Mouse (Mus musculus) E14TG2a.4 (cell line): ENCODE data around the gene Zfc3h1.

ENCODE experiments used
- H3K27me3 ChIP-seq: 2 replicates; pipeline ENCODE4 v1.6.1; 2014; ENCODE audit warnings: low read length, control low read depth; ENCODE audit not compliant: insufficient read depth
- H3K36me3 ChIP-seq: 2 replicates; pipeline ENCODE4 v1.6.1; 2014; ENCODE audit warnings: low read length, control low read depth; ENCODE audit not compliant: insufficient read depth
- H3K4me1 ChIP-seq: replicated peaks from 2 replicates; pipeline ENCODE4 v1.6.1; 2014; ENCODE audit warnings: low read depth, low read length, control low read depth
- H3K4me3 ChIP-seq: replicated peaks from 2 replicates; pipeline ENCODE4 v1.5.1; 2014; ENCODE audit warnings: mild to moderate bottlenecking, low read length
- H3K9me3 ChIP-seq: 2 replicates; pipeline ENCODE4 v1.6.1; 2014; ENCODE audit warnings: low read length, control low read depth
- CTCF ChIP-seq: conservative IDR thresholded peaks from 2 replicates; pipeline ENCODE4 v1.5.1; 2014; ENCODE audit warnings: low read length
- NANOG ChIP-seq: IDR thresholded peaks from 2 replicates; pipeline ENCODE4 v1.6.1; 2014; ENCODE audit warnings: borderline replicate concordance, low read length, mixed read lengths
- POU5F1 ChIP-seq: IDR thresholded peaks from 2 replicates; pipeline ENCODE4 v1.6.1; 2014; ENCODE audit warnings: low read length, borderline replicate concordance

Zfc3h1 gene

GRCm38 (mm10) chr10:115465072-115465471 is 80.3 kb downstream of the Zfc3h1 start:
- Histone ChIP-seq H3K4me1 (peaks cover 14% of the 10 kb centered on the region), H3K36me3 (no peaks in the 10 kb centered on the region), H3K9me3 (no peaks in the 10 kb centered on the region), H3K4me3 (no peak overlapping the region), H3K27me3 (peaks cover 60% of the 10 kb centered on the region)
- TF ChIP-seq POU5F1 (no peak), CTCF (no peak), NANOG (no peak)

GRCm38 (mm10) chr10:115465778-115466177 is 81.0 kb downstream of the Zfc3h1 start:
- Histone ChIP-seq H3K27me3 (peaks cover 64% of the 10 kb centered on the region), H3K4me1 (peaks cover 14% of the 10 kb centered on the region), H3K36me3 (no peaks in the 10 kb centered on the region), H3K9me3 (no peaks in the 10 kb centered on the region), H3K4me3 (no peak overlapping the region)
- TF ChIP-seq CTCF, result no peak
- no peak for TF ChIP-seq NANOG
- TF ChIP-seq POU5F1, result no peak

GRCm38 (mm10) chr10:115467985-115468384 is 83.2 kb downstream of the Zfc3h1 start:
- no peaks in the 10 kb centered on the region for H3K9me3 ChIP-seq
- peaks cover 19% of the 10 kb centered on the region for H3K4me1 ChIP-seq
- no peak for TF ChIP-seq NANOG
- no peak for TF ChIP-seq POU5F1
- TF ChIP-seq CTCF, result no peak
- no peak overlapping the region for H3K4me3 ChIP-seq
- H3K27me3 ChIP-seq, result peaks cover 67% of the 10 kb centered on the region
- H3K36me3 ChIP-seq, result no peaks in the 10 kb centered on the region

GRCm38 (mm10) chr10:115468632-115469031 is 83.9 kb downstream of the Zfc3h1 start:
- Histone ChIP-seq H3K4me3 (0 out of 2 replicates have a peak overlapping the region, but pooled peaks have one; percentile 13), H3K9me3 (no peaks in the 10 kb centered on the region), H3K27me3 (peaks cover 72% of the 10 kb centered on the region), H3K36me3 (no peaks in the 10 kb centered on the region), H3K4me1 (peaks cover 19% of the 10 kb centered on the region)
- TF ChIP-seq POU5F1, result no peak

- Histone ChIP-seq H3K4me3 (0 out of 2 replicates have a peak overlapping the region, but pooled peaks have one; percentile 13), H3K36me3 (no peaks in the 10 kb centered on the region), H3K4me1 (peaks cover 19% of the 10 kb centered on the region), H3K27me3 (peaks cover 73% of the 10 kb centered on the region), H3K9me3 (no peaks in the 10 kb centered on the region)
- TF ChIP-seq NANOG, result peak; percentile 97
- TF ChIP-seq CTCF, result no peak
- peak; percentile 82; the same call in 1 of the 2 replicates for TF ChIP-seq POU5F1
These were observed 84.3 kb downstream of the Zfc3h1 start for GRCm38 (mm10) chr10:115469040-115469439.

- peaks cover 60% of the 10 kb centered on the region for H3K27me3 ChIP-seq
- no peaks in the 10 kb centered on the region for H3K36me3 ChIP-seq
- no peak for TF ChIP-seq NANOG
- no peak for TF ChIP-seq CTCF
- TF ChIP-seq POU5F1, result no peak
- no peak overlapping the region for H3K4me3 ChIP-seq
- no peaks in the 10 kb centered on the region for H3K9me3 ChIP-seq
- H3K4me1 ChIP-seq, result peaks cover 32% of the 10 kb centered on the region
These were observed 86.0 kb downstream of the Zfc3h1 start for GRCm38 (mm10) chr10:115470621-115471334.

GRCm38 (mm10) chr10:115473213-115473961 is 88.6 kb downstream of the Zfc3h1 start:
- TF ChIP-seq NANOG (no peak), POU5F1 (no peak), CTCF (no peak)
- Histone ChIP-seq H3K4me3 (no peak overlapping the region), H3K27me3 (peaks cover 50% of the 10 kb centered on the region), H3K4me1 (peaks cover 35% of the 10 kb centered on the region), H3K9me3 (no peaks in the 10 kb centered on the region), H3K36me3 (no peaks in the 10 kb centered on the region)

- peaks cover 25% of the 10 kb centered on the region for H3K4me1 ChIP-seq
- H3K27me3 ChIP-seq, result peaks cover 49% of the 10 kb centered on the region
- no peak for TF ChIP-seq CTCF
- peak; percentile 69; the same call in 1 of the 2 replicates for TF ChIP-seq NANOG
- peak; percentile 66 for TF ChIP-seq POU5F1
- H3K9me3 ChIP-seq, result no peaks in the 10 kb centered on the region
- H3K36me3 ChIP-seq, result no peaks in the 10 kb centered on the region
- H3K4me3 ChIP-seq, result no peak overlapping the region
These were observed 90.3 kb downstream of the Zfc3h1 start for GRCm38 (mm10) chr10:115475000-115475550.
